Comparison of ENCODE assay signal across 20 mouse cellular contexts in the genomic region with DNA sequence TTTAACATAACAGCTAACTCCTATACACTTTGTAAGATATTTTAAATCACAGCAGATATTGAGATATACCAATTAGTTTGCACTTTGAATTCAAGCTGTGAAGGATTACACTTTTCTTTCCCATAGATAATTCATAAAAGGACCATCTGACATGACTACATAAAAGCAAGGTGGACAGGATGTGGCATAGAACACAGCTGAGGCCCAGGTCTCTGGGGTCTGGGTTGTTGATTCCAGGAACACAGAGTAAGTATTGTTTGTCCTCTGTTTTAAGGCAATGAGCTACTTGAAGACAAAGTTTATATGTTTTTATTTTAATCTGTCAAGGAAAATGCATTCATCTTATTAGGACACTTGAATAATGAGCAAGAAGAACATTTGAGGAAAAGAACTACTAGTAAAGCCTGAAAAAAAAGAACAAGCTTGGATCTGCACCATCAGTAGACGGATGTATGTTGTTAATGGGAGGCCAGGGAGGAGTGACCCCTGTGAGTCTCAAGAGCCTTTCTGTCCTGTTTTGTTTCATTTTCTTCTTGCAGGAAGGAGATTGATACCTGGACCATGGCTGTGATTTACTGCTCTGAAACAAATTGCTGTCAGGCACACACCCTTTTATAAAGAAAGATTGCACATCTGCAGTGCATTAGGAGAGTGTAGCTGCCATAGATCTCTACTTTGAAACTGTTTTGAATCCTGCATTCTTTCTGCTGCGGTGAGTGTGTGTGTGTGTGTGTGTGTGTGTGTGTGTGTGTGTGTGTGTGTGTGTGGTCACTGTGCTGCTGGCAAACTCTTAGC.
DNase-seq lines count a peak whose midpoint lies in the region; ATAC-seq and TF ChIP-seq lines count a peak whose summit lies in the region.
"Had no signal": no experiment of that assay in that cellular context is flagged by ENCODE, and none has a peak within 500 bp of the region (broad histone marks: within the 10 kb centered on the region; RNA-seq: fewer than 3 reads in every experiment).

No protein-coding gene starts in this region.

- 38% methylated on average over 2 of the region's 2 CpGs for WGBS in hindbrain, embryonic 12.5 days
- WGBS in hindbrain, embryonic 14.5 days: 57% methylated on average over 2 of the region's 2 CpGs
- WGBS in embryonic facial prominence, embryonic 11.5 days: 20% methylated on average over 2 of the region's 2 CpGs
- WGBS in limb, embryonic 14.5 days: 23% methylated on average over 2 of the region's 2 CpGs

- no peak overlapping the region for H3K9ac ChIP-seq in hindbrain, embryonic 12.5 days
- H3K9ac ChIP-seq in hindbrain, embryonic 14.5 days: no peak overlapping the region
- H3K9ac ChIP-seq in embryonic facial prominence, embryonic 11.5 days (replicated peaks; ENCODE audit: low read length): no peak overlapping the region
- no peak overlapping the region for H3K9ac ChIP-seq in limb, embryonic 14.5 days (ENCODE audit: low read depth, low read length, severe bottlenecking)

- no peaks in the 10 kb centered on the region for H3K9me3 ChIP-seq in hindbrain, embryonic 12.5 days (replicated peaks)
- no peaks in the 10 kb centered on the region for H3K9me3 ChIP-seq in hindbrain, embryonic 14.5 days (ENCODE audit: control insufficient read depth, low read length)
- no peaks in the 10 kb centered on the region for H3K9me3 ChIP-seq in embryonic facial prominence, embryonic 11.5 days (replicated peaks; ENCODE audit: control insufficient read depth, low read length)
- no peaks in the 10 kb centered on the region for H3K9me3 ChIP-seq in limb, embryonic 14.5 days (ENCODE audit: control insufficient read depth, low read length)

- no peak overlapping the region for H3K4me3 ChIP-seq in hindbrain, embryonic 12.5 days
- H3K4me3 ChIP-seq in hindbrain, embryonic 14.5 days (replicated peaks; ENCODE audit: low read length): no peak overlapping the region
- H3K4me3 ChIP-seq in embryonic facial prominence, embryonic 11.5 days (ENCODE audit: low read depth, low read length): no peak overlapping the region
- H3K4me3 ChIP-seq in limb, embryonic 14.5 days (replicated peaks; ENCODE audit: low read length): no peak overlapping the region
- H3K4me3 ChIP-seq: erythroblast, embryonic 14.5 days had no signal

- peak; percentile 62; the same call in 1 of the 2 replicates for ATAC-seq in hindbrain, embryonic 12.5 days (ENCODE audit: low FRiP score)
- ATAC-seq in hindbrain, embryonic 14.5 days (ENCODE audit: low FRiP score): no peak
- ATAC-seq in embryonic facial prominence, embryonic 11.5 days (replicated peaks; ENCODE audit: insufficient number of reproducible peaks, low FRiP score, low TSS enrichment, low read depth): peak; percentile 80; the same call in 1 of the 2 replicates
- ATAC-seq in limb, embryonic 14.5 days (ENCODE audit: low FRiP score, low read depth): no peak

- H3K27ac ChIP-seq in hindbrain, embryonic 12.5 days: peak overlapping the region; percentile 32
- H3K27ac ChIP-seq in hindbrain, embryonic 14.5 days: no peak overlapping the region
- H3K27ac ChIP-seq in embryonic facial prominence, embryonic 11.5 days (replicated peaks; ENCODE audit: low read depth, low read length): no peak overlapping the region
- H3K27ac ChIP-seq in limb, embryonic 14.5 days (replicated peaks; ENCODE audit: low read depth, low read length): no peak overlapping the region
- H3K27ac ChIP-seq: macrophage had no signal

- no peak for TF ChIP-seq POLR2A in limb, embryonic 14.5 days (IDR thresholded peaks at IDR 0.05; ENCODE audit: borderline replicate concordance, extremely low read depth, insufficient read depth, insufficient read length)

- H3K4me1 ChIP-seq in hindbrain, embryonic 12.5 days: peaks cover 3% of the 10 kb centered on the region; the same call in 1 of the 2 replicates
- no peaks in the 10 kb centered on the region; the same call in 1 of the 2 replicates for H3K4me1 ChIP-seq in hindbrain, embryonic 14.5 days (replicated peaks; ENCODE audit: control insufficient read depth, insufficient read depth, low read length)
- no peaks in the 10 kb centered on the region for H3K4me1 ChIP-seq in embryonic facial prominence, embryonic 11.5 days (ENCODE audit: control insufficient read depth, insufficient read depth, low read length)
- H3K4me1 ChIP-seq in limb, embryonic 14.5 days (ENCODE audit: control insufficient read depth, insufficient read depth, low read length): no peaks in the 10 kb centered on the region

- no peaks in the 10 kb centered on the region for H3K36me3 ChIP-seq in hindbrain, embryonic 12.5 days
- H3K36me3 ChIP-seq in hindbrain, embryonic 14.5 days (replicated peaks; ENCODE audit: control insufficient read depth, insufficient read depth): no peaks in the 10 kb centered on the region
- H3K36me3 ChIP-seq in embryonic facial prominence, embryonic 11.5 days (replicated peaks; ENCODE audit: control insufficient read depth, insufficient read depth, low read depth, low read length): no peaks in the 10 kb centered on the region
- H3K36me3 ChIP-seq in limb, embryonic 14.5 days (ENCODE audit: control insufficient read depth, insufficient read depth, low read length): no peaks in the 10 kb centered on the region

- no peaks in the 10 kb centered on the region for H3K27me3 ChIP-seq in hindbrain, embryonic 12.5 days
- H3K27me3 ChIP-seq in hindbrain, embryonic 14.5 days (ENCODE audit: control insufficient read depth, insufficient read depth, low read length): no peaks in the 10 kb centered on the region
- no peaks in the 10 kb centered on the region for H3K27me3 ChIP-seq in embryonic facial prominence, embryonic 11.5 days (ENCODE audit: control insufficient read depth, insufficient read depth, low read length)
- H3K27me3 ChIP-seq in limb, embryonic 14.5 days (ENCODE audit: control insufficient read depth, insufficient read depth, low read length): no peaks in the 10 kb centered on the region

- no peak overlapping the region for H3K4me2 ChIP-seq in hindbrain, embryonic 12.5 days (replicated peaks)
- no peak overlapping the region for H3K4me2 ChIP-seq in hindbrain, embryonic 14.5 days (replicated peaks)
- no peak overlapping the region for H3K4me2 ChIP-seq in embryonic facial prominence, embryonic 11.5 days (ENCODE audit: low read depth, low read length)
- no peak overlapping the region for H3K4me2 ChIP-seq in limb, embryonic 14.5 days (replicated peaks; ENCODE audit: low read depth, low read length, severe bottlenecking)

- DNase-seq in hindbrain, embryonic 14.5 days (ENCODE audit: low spot score): no peak
- DNase-seq in embryo, embryonic 10 days (ENCODE audit: low spot score): peak; percentile 59
- peak; percentile 82 for DNase-seq in embryonic facial prominence, embryonic 11.5 days (ENCODE audit: low spot score)
- DNase-seq in limb, embryonic 14.5 days (ENCODE audit: low spot score): peak; percentile 30
- DNase-seq in ovary, postnatal 10 days (ENCODE audit: low spot score): no peak
- DNase-seq in ovary, postnatal 14 days (ENCODE audit: low spot score): no peak
- DNase-seq in urinary bladder, postnatal 36 days (ENCODE audit: low spot score in 2 of 2): no peak
- DNase-seq: adrenal gland, postnatal 36 days; cerebellum, adult 8-10 months; heart, adult 18-20 months; heart, postnatal 4 days; kidney, adult 11 months; kidney, postnatal 14 days; layer of hippocampus, adult 9-11 months; liver; lung, adult 18-20 months; right cerebral cortex, postnatal 14 days had no signal

Comparison
In these comparisons a context has a peak if more than half of its experiments do, and no peak if none do; other contexts are left out.
1. ATAC-seq: peak in hindbrain, embryonic 12.5 days (single experiment) and embryonic facial prominence, embryonic 11.5 days (single experiment); none in hindbrain, embryonic 14.5 days (single experiment) and limb, embryonic 14.5 days (single experiment).
2. DNase-seq: peak in embryo, embryonic 10 days (single experiment), embryonic facial prominence, embryonic 11.5 days (single experiment) and limb, embryonic 14.5 days (single experiment); none in hindbrain, embryonic 14.5 days (single experiment), ovary, postnatal 10 days (single experiment), ovary, postnatal 14 days (single experiment) and urinary bladder, postnatal 36 days (0 of 2).